Mouse (Mus musculus): ENCODE measurements at regions not wholly inside any gene's neighbourhood (a gene's known extent, or its start where the extent isn't known, plus 50 kb on each side); places are given as distances from the start of the nearest gene placed in this dataset.

DNA sequence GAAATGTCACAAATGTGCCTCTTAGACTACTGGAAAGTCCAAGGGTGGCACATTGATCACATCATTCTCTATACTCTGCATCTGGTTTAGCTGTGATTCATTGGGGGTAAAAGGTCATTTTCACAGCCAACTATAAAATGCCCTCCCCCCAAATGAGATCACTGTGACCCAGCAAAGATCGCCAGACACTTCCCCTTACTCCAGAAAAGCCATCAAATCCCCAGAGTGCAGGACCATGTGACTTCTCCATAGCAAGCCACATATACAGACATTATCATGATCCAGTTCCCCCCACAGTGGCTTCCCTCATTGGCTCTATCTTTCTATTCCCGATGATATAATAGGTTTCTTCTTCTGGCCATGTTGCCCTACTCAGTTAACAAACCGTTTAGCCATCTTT, 163.6 kb upstream of the Map1b start:
- TF ChIP-seq POLR2A (IDR thresholded peaks at IDR 0.05; ENCODE audit: control insufficient read depth, extremely low read depth, insufficient read depth, low read length, poor library complexity) (no peak), CTCF (IDR thresholded peaks at IDR 0.05; ENCODE audit: borderline replicate concordance, control insufficient read depth, extremely low read depth, insufficient read depth, low read length, poor library complexity) (no peak)

Data from thymus, adult 2 months (tissue).